Mouse (Mus musculus) spleen, postnatal 36 days (tissue): ENCODE data around the gene Klhdc2.

Experiments
- DNase-seq, 2 experiments: peaks; one replicate each; pipeline ENCODE4 v3.0.0; 2022; ENCODE audit warnings: low spot score in 2 of 2, mixed read lengths in 1 of 2

Gene Klhdc2

DNA sequence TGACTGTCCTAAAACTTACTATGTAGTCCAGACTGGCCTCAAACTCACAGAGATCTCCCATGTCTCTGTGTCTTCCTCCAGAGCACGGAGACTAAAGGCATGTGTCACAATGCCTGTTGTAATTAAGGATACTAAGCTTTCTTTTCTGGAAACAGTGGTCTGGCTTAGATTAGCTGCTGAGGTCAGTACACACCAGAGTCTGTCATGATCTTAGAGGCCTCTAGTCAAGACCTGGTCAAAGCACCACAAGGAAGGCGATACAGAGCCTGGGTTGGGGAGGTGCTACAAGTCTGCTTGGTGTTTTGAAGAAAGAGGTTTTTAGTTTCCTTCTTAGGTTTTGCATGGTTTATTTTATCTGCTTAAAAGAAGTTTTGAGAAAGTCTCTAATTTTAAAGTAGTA is 3.9 kb downstream of the Klhdc2 start:
- DNase-seq, result no peak

DNA sequence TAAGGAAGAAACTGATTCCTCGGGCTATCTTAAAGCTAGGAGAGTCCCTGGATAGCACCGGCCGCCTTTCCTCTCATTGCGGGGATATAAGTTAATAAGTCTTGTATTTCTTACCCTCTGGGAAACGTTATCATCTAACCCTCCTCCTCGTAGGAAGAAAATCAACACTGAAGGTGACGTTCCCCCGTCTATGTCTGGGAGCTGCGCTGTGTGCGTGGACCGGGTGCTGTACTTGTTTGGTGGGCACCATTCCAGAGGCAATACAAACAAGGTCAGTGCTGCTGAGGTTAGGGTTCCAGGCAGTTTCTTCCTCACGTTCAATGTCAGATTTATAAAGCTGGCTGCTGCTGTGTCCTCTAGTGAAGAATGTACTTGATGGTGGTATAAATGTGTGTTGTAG is 5.7 kb downstream of the Klhdc2 start:
- no peak for DNase-seq

DNA sequence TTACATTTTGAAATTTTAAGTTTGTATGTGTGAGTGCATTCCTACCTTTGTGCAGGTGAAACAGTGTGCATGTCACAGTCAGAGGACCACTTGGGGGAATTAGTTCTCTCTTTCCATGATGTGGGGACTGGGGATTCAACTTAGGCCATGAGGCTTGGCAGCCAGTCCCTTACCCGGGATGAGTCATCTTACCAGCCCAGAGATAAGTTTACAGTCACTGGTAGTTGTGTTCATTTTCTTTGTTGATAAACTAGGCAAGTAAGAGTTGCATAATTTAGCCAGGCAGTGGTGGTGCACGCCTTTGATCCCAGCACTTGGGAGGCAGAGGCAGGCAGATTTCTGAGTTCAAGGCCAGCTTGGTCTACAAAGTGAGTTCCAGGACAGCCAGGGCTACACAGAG is 7.6 kb downstream of the Klhdc2 start:
- no peak for DNase-seq

DNA sequence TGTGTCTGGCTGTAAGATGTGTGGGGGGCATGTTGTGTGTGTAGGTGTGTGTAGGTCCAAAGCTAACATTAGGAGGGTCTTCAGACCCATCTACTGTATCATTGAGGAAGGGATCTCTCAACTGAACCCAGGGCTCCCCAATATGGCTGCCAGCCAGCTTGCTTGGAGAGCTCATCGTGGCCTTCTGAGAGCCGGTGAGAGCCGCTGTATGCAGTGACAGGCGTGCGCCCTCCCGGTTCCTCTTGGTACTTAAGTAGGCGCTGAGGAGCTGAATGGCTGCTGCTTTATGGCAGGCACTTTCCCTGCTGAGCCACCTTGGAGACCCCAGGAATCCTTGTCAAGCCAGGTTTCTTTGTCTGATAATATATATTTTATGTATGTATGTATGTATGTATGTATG is 9.9 kb downstream of the Klhdc2 start:
- no peak for DNase-seq

DNA sequence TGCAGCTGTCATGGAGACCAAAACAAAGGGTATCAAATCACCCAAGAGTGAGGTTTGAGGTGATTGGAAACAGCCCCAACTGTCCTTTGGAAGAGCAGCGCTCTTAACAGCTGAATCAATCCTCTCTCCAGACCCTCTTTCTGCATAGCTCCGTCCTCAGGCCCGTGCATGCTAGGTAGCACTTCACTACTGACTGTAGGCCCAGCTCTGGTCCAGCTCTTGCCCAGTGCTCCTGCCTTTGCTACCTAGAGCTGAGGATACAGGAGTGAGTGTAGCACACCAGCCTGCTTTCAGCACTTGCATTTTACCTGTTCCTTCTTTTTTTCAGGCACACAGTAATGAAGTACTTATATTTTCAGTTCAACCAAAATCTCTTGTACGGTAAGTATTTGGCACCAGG is 13.2 kb downstream of the Klhdc2 start:
- DNase-seq, result no peak

DNA sequence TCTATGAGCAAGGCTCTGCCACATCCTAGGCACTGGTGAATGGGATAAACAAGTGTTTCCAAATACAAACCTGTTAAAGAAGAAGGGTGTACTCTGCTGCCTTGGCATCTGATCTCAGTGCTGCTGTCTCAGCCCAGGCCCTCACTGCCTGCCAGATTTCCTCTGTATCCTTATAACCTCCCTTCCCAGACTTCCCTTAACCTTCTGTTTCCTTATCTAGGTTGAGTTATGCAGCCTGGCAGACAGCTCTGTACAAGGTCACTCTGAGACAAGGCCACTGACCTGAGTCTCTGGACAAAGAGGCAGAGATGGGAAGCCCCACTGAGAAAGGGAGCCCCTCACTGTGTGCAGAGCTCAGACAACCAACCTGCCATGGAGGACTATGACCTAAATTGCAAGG is 21.9 kb downstream of the Klhdc2 start:
- no peak for DNase-seq

DNA sequence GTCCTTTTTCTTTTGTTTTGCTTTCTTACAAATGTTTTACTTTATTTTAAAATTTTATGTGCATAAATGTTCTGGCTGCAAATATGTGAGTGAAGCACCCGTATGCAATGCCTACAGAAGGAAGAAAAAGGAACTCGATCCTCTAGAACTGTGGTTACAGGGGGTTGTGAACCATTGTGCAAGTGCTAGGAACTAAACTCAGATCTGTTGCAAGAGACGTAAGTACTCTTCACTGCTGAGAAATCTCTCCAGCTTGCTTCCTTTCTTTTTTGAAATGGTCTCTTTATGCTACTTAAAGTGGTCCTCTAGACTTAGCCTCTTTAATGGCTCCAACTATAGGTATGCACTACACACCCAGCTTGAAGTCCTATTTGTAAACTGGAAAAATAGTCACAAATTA is 34.7 kb downstream of the Klhdc2 start:
- peak in 1 of 2 experiments; percentile 11 for DNase-seq

DNA sequence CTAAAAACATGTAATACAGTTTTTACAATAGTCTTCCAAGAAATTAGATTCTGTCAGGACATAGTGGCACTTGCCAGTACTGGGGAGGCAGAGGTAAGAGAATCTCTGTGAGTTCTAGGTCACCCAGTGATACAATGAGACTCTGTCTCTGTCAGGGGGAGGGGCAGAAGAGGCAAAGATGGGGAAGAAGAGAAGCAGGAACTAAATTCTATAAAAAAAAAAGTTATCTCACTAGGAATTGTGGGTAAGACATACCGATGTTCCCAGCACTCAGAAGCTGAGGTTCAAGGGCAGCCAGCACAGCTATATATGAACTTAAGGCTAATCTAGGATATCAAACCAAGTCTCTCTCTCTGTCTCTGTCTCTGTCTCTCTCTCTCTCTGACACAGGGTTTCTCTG is 35.7 kb downstream of the Klhdc2 start:
- no peak for DNase-seq

DNA sequence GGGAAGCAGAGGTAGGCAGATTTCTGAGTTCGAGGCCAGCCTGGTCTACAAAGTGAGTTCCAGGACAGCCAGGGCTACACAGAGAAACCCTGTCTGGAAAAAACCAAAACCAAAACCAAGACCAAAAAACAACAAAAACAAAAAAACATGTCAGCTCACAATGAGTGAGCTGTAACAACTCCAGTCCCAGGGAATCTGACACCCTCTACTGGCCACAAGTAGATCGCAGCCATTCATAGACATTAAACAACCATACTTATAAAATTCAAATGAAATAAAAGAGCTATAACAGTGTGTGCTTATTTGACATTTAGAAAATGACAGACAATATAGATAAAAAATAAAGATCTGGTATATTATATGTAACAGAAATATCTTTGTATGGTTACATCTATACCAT is 37.1 kb downstream of the Klhdc2 start:
- DNase-seq, result peak in 1 of 2 experiments; percentile 22

DNA sequence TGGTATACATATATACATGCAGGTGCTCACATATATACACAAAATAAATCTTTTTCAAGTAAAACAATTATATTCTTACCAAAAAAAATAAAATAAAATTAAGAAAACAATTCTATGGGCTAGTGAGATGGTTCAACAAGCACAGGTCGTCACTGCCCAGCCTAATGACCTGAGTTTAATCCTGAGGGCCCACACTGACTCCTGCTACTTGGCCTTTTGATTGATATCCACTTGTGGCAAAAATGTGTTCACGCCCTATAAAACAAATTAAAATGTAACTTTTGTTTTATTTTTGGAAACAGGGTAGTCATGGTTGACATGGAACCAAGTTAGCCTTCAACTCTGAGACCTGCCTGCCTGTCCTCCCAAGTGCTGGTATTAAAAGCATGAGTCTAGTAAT is 53.4 kb downstream of the Klhdc2 start:
- DNase-seq, result no peak

DNA sequence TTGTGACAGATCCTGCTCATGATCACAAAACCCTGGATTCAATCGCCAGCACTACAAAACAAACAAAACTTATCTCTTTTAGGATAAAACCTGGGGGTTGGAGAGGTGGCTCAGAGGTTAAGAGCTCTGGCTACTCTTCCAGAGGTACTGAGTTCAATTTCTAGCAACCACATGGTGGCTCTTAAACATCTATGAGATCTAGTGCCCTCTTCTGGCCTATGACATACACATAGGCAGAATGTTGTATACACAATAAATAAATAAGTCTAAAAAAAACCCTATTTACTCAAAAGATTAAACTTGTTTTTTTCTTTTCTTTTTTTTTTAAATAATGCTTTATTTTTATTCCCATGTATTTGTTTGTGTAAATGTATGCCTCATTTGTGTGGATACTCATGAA is 55.2 kb downstream of the Klhdc2 start:
- DNase-seq, result no peak

DNA sequence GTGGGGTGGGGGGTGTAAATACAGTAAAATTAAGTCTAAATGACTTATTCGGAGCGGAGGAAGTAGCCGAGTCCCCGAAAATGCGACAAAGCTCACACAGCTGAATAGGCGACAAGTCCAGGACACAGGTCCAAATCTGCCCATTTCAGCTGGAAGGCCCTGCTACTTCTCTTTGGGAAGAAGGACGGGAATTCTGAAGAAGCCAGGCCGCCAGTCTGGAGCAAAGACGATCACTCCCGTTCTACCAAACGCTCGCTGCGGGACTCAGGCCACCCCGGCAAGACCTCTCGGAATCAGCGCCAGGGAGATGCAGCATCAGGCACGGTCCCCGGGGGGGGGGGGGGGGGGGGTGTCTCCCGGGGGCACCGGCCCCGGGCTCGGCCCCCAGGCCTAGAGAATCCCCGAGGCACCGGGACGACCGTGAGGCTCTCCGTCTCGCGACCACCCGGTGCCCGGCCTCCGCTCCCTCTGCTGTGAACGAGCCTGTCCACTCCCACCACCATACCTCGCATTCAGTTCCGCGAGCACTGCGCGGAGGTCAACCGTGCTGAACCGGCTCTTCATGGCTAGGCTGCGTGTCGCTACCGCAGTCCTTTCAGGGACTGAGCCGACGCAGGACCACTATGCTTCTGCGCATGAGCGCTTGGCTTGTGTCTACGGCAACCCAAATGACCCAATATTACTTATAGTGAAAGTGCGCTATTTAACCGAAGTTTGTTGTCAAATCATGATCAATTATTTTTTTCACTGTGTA is 60.2 kb downstream of the Klhdc2 start, which contains the start of gene Nemf:
Gene Nemf, minus strand, starts transcription at position 620 of the 754 bp plus-strand sequence.
- peak; percentile 85 to 89 for DNase-seq

DNA sequence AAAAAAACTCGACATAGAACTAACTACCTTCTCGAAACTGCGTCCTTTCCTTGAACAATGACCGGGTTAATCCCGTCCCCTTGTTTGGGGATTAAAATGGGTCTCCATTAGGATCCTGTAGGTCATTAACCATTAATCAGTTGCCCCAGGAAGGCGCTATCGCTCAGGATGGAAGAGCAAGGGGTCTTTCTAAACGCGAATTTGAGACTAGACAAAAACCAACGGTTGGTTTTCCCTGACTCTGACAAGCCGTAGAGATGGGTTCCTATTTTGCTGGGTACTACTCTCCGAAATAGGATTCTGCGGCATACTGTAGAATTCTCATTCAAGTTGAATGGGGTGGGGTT is 60.8 kb downstream of the Klhdc2 start:
- no peak for DNase-seq
